Mouse (Mus musculus) limb, embryonic 11.5 days (tissue): Measurements from ENCODE around the gene Ints3. TPM values are rescaled to one million over a fixed set of nuclear protein-coding genes. Genes with fewer than 3 reads are reported as not detected.
A peak's percentile ranks its signal among the peaks of the same experiment; 100 is the strongest.

Experiments used
- ATAC-seq: fragments of 200-750 bp; cut with Nextera tagmentation; 2 replicates; pipeline ENCODE4 v1.8.0; 2017; ENCODE audit warnings: low read depth; ENCODE audit not compliant: insufficient number of reproducible peaks, low FRiP score, low TSS enrichment
- DNase-seq: peaks from one replicate; pipeline ENCODE4 v3.0.0-alpha.2; 2015; ENCODE audit warnings: low spot score
- H3K27ac ChIP-seq: fragments of 300-500 bp; sonication (generic); replicated peaks from 2 replicates; pipeline ENCODE4 v1.5.1; 2014; ENCODE audit warnings: low read depth, mild to moderate bottlenecking, low read length
- H3K27me3 ChIP-seq: fragments of 300-500 bp; sonication (generic); 2 replicates; pipeline ENCODE4 v1.6.1; 2014; ENCODE audit warnings: mild to moderate bottlenecking, low read length, mixed read lengths; ENCODE audit not compliant: control insufficient read depth, insufficient read depth
- H3K36me3 ChIP-seq: fragments of 300-500 bp; sonication (generic); 2 replicates; pipeline ENCODE4 v1.6.1; 2014; ENCODE audit warnings: mild to moderate bottlenecking, low read length, moderate library complexity, mixed read lengths; ENCODE audit not compliant: control insufficient read depth, insufficient read depth
- H3K4me1 ChIP-seq: fragments of 300-500 bp; sonication (generic); 2 replicates; pipeline ENCODE4 v1.6.1; 2014; ENCODE audit warnings: low read length, mixed read lengths; ENCODE audit not compliant: control insufficient read depth, insufficient read depth
- H3K4me2 ChIP-seq: fragments of 300-500 bp; sonication (generic); 2 replicates; pipeline ENCODE4 v1.6.1; 2014; ENCODE audit warnings: low read depth, mild to moderate bottlenecking, moderate library complexity; ENCODE audit not compliant: severe bottlenecking
- H3K4me3 ChIP-seq: fragments of 300-500 bp; sonication (generic); 2 replicates; pipeline ENCODE4 v1.5.1; 2014; ENCODE audit warnings: low read depth, low read length
- H3K9ac ChIP-seq: fragments of 300-500 bp; sonication (generic); 2 replicates; pipeline ENCODE4 v1.6.1; 2014; ENCODE audit warnings: mild to moderate bottlenecking, low read length
- H3K9me3 ChIP-seq: fragments of 300-500 bp; sonication (generic); 2 replicates; pipeline ENCODE4 v1.6.1; 2016; ENCODE audit warnings: low read length; ENCODE audit not compliant: control insufficient read depth
- WGBS: fragments of 180-500 bp; shearing (Covaris S2); extraction: QIAGEN DNeasy Blood & Tissue Kit; methylation state at CpG from one replicate; pipeline ENCODE4 v1.1.7; 2014; 5-methylcytosine and 5-hydroxymethylcytosine counted together
- polyA plus RNA-seq: library from polyadenylated mRNA; unstranded; fragments of >200 nt; fragmentation: Nextera tagmentation; extraction: Ambion mirVana; gene quantifications from 2 replicates; pipeline ENCODE4 v1.2.1, GENCODE M21; 2014

The Ints3 gene
- polyA plus RNA-seq, 1 experiment from 2014 or later, result 47.2 TPM

DNA sequence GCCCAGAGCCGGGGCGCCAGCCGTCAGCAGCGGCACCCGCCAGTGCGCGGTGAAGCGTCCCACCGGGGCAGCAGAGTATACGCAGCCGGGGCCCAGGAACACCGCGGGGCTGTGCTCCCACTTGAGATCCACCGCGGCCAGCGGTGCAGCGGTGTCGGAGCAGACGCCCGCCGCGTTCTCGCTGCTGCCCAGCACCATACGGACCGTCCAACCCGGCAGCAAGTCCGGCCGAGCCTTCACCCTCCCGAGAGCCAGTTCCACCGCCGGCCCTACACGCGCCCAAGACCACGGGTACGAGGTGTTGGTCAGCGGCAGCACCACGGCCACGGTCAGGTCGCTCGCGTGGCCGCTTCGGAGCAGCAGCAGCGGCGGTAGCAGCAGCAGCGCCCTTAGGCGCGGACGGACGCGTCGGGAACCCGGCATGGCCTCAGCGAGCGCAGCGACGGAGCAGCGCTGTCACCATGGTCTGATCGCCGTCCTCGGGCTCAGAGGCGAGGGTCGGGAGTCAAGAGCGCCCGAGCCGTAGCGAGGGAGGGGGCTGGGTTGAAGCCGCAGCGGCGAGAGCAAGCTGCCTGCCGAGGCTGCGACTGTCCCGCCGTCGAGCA lies 31.8 kb upstream of the Ints3 start:
- H3K27me3 ChIP-seq, result peaks cover 41% of the 10 kb centered on the region

DNA sequence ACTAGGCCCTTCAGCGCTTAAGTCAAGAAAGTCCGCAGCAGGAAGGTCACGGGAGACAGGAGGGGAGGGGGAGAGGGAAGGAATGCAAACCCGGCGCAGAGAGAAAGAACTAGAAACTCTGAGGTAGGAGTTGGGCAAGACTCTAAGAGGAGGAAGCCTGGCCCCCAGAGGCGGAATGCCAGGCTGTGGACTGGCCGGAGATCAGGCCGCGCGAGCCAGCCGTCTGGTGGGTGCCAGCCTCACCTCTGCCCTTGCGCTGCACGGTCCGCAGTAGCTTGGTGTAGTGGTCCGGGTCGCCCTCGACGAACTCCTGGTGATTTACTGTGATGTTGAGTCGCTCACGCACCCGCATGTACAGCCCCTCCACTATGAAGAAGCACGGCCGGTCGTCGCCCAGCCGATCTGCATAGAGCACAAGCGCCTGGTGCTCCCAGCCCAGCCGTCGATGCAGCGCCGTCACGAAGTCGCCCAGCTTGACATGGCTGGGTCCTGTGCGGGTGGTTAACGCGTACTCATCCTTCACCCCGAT lies 31.2 kb upstream of the Ints3 start:
- ATAC-seq (peak; percentile 28; the same call in 1 of the 2 replicates), DNase-seq (no peak)
- no peaks in the 10 kb centered on the region for H3K36me3 ChIP-seq
- peaks cover 41% of the 10 kb centered on the region for H3K27me3 ChIP-seq
- no peak overlapping the region for H3K27ac ChIP-seq
- no peaks in the 10 kb centered on the region for H3K4me1 ChIP-seq
- peak overlapping the region; percentile 43 for H3K4me3 ChIP-seq
- WGBS, result 11% methylated on average over 37 of the region's 37 CpGs
- H3K9me3 ChIP-seq, result no peaks in the 10 kb centered on the region
- peak overlapping the region; percentile 75 for H3K4me2 ChIP-seq
- H3K9ac ChIP-seq, result 0 out of 2 replicates have a peak overlapping the region, but pooled peaks have one; percentile 47

More for the DNA sequence above, 31.8 kb upstream of the Ints3 start:
- ATAC-seq (peak; percentile 40; the same call in 1 of the 2 replicates), DNase-seq (peak; percentile 62)
- H3K27ac ChIP-seq, result no peak overlapping the region
- H3K9me3 ChIP-seq, result no peaks in the 10 kb centered on the region
- peak overlapping the region; percentile 43 for H3K4me3 ChIP-seq
- H3K9ac ChIP-seq, result peak overlapping the region; percentile 47
- no peaks in the 10 kb centered on the region for H3K36me3 ChIP-seq
- WGBS, result 2% methylated on average over 75 of the region's 75 CpGs
- peak overlapping the region; percentile 75 for H3K4me2 ChIP-seq
- H3K4me1 ChIP-seq, result no peaks in the 10 kb centered on the region

DNA sequence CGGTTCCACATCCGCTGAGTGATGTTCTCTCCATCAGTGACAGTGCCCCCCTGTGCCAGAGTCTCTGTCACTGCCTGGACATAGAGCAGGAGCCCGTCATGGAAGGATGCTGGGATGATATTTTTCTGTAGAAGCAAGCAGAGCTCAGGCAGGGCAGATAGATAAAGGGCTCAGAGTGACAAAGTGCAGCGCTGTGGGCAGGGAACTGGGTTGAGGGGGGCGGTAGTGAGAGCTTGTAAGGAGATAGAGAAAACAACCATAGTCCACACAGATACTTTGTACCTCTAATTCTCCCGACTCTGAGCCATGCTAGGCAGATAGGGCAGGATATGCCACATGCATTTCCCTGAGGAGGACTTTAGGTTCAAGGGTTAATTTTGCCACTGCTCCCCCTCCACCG lies 29.2 kb upstream of the Ints3 start:
- Histone ChIP-seq H3K4me1 (no peaks in the 10 kb centered on the region), H3K4me3 (no peak overlapping the region), H3K4me2 (no peak overlapping the region), H3K27me3 (peaks cover 41% of the 10 kb centered on the region), H3K9me3 (no peaks in the 10 kb centered on the region), H3K9ac (no peak overlapping the region; the same call in 1 of the 2 replicates), H3K36me3 (no peaks in the 10 kb centered on the region), H3K27ac (no peak overlapping the region)
- ATAC-seq, result no peak
- WGBS, result 33% methylated on average over 7 of the region's 7 CpGs
- no peak for DNase-seq

DNA sequence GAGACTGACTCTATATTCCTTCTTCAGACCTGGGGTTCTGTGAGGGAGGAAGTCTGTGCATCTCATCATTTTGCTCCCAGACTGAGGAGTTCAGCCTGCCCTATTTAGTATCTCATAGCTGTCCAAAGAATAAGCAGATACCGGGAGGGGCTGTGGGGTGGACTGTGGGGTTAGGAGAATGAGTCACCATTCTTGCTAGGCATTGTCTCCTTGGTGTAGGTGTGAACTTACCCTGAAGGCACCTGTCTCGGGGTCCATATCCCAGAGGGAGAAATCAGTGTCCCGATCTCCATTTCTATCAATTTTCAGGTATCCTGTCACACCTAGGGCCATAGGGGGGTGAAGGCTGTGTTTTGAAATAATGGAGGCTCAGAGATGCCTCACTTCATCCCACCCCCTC lies 28.5 kb upstream of the Ints3 start:
- no peak overlapping the region for H3K4me2 ChIP-seq
- H3K4me1 ChIP-seq, result no peaks in the 10 kb centered on the region
- no peak for ATAC-seq
- no peaks in the 10 kb centered on the region for H3K36me3 ChIP-seq
- no peak overlapping the region for H3K27ac ChIP-seq
- H3K9ac ChIP-seq, result no peak overlapping the region
- H3K9me3 ChIP-seq, result no peaks in the 10 kb centered on the region
- no peak for DNase-seq
- no peak overlapping the region for H3K4me3 ChIP-seq
- peaks cover 41% of the 10 kb centered on the region for H3K27me3 ChIP-seq
- WGBS, result 87% methylated on average over 3 of the region's 3 CpGs

DNA sequence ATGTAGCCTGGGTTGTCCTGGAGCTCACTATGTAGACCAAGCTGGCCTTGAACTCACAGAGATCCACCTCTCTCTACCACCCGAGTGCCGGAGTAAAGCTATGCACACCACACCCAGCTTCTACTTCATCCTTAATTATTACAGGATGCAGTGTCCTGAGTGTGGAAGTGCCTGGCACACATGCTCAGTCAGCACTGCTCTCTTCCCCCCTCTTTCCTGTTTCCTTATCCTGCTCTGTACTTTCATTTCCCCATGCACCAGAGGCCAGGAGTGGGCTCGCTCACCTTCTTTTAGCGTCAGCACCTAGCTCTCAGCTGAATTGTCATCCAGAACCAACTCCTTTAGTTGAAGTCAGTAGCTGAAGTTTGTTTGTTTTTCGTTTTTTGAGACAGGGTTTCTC lies 26.9 kb upstream of the Ints3 start:
- WGBS, result 68% methylated on average over 5 of the region's 5 CpGs
- no peaks in the 10 kb centered on the region for H3K9me3 ChIP-seq
- H3K9ac ChIP-seq, result no peak overlapping the region
- H3K4me2 ChIP-seq, result no peak overlapping the region
- no peak overlapping the region for H3K27ac ChIP-seq
- no peak overlapping the region for H3K4me3 ChIP-seq
- ATAC-seq (no peak), DNase-seq (no peak)
- peaks cover 33% of the 10 kb centered on the region for H3K27me3 ChIP-seq
- H3K36me3 ChIP-seq, result no peaks in the 10 kb centered on the region
- no peaks in the 10 kb centered on the region for H3K4me1 ChIP-seq

DNA sequence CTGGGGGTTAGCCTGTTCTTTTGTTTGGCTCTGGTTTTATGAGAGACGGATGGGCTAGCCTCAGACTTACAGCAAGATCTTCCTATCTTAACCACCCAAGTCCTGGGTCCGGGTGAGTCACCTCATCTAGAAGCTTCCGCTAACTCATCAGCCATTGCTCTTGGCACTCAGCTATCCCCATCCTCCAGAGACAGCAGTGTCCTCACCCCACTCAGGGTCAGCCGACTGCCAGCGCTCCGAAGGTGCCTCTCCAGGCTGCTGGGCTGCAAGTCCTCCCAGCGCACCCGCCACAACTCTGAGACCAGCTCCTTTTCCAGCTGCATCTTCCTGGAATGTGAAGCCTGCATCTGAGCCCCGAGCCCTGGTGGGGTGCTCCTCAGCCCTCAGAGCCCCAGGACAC lies 26.3 kb upstream of the Ints3 start:
- no peak for ATAC-seq
- no peaks in the 10 kb centered on the region for H3K4me1 ChIP-seq
- no peak overlapping the region for H3K4me2 ChIP-seq
- no peak overlapping the region for H3K9ac ChIP-seq
- peaks cover 28% of the 10 kb centered on the region for H3K27me3 ChIP-seq
- 78% methylated on average over 9 of the region's 9 CpGs for WGBS
- no peak overlapping the region for H3K4me3 ChIP-seq
- no peaks in the 10 kb centered on the region for H3K36me3 ChIP-seq
- H3K27ac ChIP-seq, result no peak overlapping the region
- DNase-seq, result no peak
- no peaks in the 10 kb centered on the region for H3K9me3 ChIP-seq

DNA sequence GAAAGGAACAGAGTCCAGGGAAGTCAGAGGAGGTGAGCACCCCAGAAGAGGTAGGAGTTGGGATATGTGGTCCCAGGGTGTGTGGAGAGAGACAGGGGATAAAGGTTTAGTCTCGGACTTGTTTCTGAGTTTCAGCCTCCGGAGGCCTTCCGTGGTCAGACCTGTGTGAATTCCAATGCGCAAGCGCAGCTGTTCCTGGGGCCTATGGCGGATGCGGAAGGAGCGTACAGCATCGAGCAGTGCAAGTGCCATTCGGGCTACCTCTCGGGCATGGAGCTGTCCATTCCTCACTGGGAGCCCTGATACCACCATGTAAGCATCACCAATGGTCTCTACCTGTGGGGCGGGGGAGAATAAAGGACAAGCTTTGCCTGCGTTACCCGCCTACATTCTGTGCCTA lies 21.5 kb upstream of the Ints3 start:
- no peak overlapping the region for H3K9ac ChIP-seq
- no peak overlapping the region for H3K4me3 ChIP-seq
- ATAC-seq (no peak), DNase-seq (no peak)
- H3K36me3 ChIP-seq, result no peaks in the 10 kb centered on the region
- H3K4me2 ChIP-seq, result no peak overlapping the region
- no peaks in the 10 kb centered on the region for H3K27me3 ChIP-seq
- WGBS, result 87% methylated on average over 14 of the region's 14 CpGs
- H3K27ac ChIP-seq, result no peak overlapping the region
- no peaks in the 10 kb centered on the region for H3K9me3 ChIP-seq
- H3K4me1 ChIP-seq, result 0 out of 2 replicates have a peak, but pooled peaks cover 2% of the 10 kb centered on the region

DNA sequence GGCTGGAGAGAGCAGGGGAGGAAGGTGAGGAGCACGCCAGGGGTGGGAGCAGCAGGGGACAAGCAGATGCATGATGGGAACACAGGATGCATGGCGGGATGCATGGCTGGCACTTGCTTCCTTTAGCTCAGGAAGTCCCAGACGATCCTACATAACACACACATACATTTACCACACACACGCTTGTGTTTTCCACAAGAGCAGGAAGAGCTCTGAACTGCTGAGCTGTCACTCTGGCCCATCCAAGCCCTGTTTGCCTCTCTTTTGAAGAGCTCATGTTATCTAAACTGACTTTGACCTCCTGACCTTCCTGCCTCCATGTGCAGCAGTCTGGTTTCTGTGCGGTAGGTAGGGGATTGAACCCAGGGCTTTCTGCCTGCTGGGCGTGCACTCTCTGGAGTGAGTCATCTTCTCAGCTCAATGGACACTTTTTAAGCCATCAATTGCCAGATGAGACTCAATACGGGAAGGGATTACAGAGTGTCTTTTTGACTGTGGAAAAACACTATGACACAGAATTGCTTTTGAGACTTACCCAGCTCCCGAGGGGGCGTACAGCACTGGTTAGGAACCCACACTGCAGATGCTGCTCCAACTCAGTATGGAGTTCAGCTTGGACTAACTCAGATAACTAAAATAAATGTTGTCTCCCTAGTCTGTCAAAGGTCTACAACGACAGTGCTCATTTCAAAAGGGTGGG lies 18.1 kb upstream of the Ints3 start:
- no peak overlapping the region for H3K9ac ChIP-seq
- ATAC-seq (no peak), DNase-seq (no peak)
- H3K27me3 ChIP-seq, result no peaks in the 10 kb centered on the region
- WGBS, result 55% methylated on average over 10 of the region's 10 CpGs
- H3K4me2 ChIP-seq, result no peak overlapping the region
- H3K27ac ChIP-seq, result no peak overlapping the region
- no peaks in the 10 kb centered on the region for H3K36me3 ChIP-seq
- H3K9me3 ChIP-seq, result no peaks in the 10 kb centered on the region
- H3K4me1 ChIP-seq, result peaks cover 6% of the 10 kb centered on the region; the same call in 1 of the 2 replicates
- H3K4me3 ChIP-seq, result no peak overlapping the region
